Mouse (Mus musculus): Measurements from ENCODE around the gene Zfhx3. TPM values are rescaled to one million over a fixed set of nuclear protein-coding genes. Genes with fewer than 3 reads are reported as not detected.

The Zfhx3 gene
- total and polyA plus RNA-seq, 2 experiments = 1.3 to 1.5 TPM

DNA sequence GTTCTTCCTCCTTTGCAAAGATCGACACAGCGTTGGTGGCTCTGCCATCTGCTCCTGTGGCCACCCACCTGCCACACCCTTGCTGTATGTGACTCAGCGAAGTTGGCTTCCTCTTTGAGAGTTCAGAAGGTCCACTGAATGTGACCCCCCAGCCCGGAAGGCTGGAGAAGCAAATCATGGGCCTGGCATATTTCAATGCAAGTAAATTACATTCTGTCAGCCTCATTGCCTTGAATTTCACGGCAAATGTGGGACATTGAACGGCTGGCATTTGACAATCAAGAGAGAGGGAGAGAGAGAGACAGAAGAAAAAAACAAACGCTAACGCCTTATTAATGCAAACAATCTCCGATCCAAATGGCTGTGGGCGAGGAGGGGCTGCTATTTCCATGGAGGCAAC, 38.2 kb downstream of the Zfhx3 start:
- no peak for DNase-seq (ENCODE audit: extremely low read depth, low read depth, low spot score)

DNA sequence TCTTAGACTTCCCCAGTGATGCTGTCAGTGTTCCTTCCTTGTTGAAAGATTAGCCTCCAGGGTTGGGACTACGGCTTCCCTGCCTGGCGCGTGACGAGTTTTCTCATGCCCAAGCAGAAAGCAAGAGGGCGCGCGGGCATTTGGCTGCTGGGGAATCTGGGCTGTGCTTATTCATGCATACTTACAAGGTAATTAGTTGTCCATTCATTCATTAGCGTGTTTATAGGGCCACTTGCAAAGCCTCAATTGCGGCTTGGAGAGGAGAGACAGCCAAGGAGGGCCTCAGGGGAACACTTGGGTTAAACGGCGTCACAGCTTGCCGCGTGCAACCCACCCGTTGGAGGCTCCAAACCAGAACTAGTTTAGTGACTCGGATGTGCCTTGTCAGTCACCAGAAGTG, 44.2 kb downstream of the Zfhx3 start:
- Histone ChIP-seq H3K36me3 (ENCODE audit: control insufficient read depth, insufficient read depth, low read length) (no peaks in the 10 kb centered on the region), H3K4me3 (ENCODE audit: insufficient read depth, low read depth, low read length) (no peak overlapping the region), H3K4me1 (ENCODE audit: control insufficient read depth, insufficient read depth, low read length) (no peaks in the 10 kb centered on the region), H3K9ac (ENCODE audit: low read depth, low read length) (no peak overlapping the region), H3K79me2 (ENCODE audit: control insufficient read depth, insufficient read depth, low read length) (no peaks in the 10 kb centered on the region), H3K27me3 (ENCODE audit: control insufficient read depth, insufficient read depth, low read length) (no peaks in the 10 kb centered on the region), H3K27ac (replicated peaks; ENCODE audit: insufficient read depth, low read depth, low read length) (no peak overlapping the region)
- TF ChIP-seq CTCF (IDR thresholded peaks at IDR 0.05; ENCODE audit: low read depth, low read length) (no peak), POLR2A (IDR thresholded peaks at IDR 0.05; ENCODE audit: extremely low read depth, insufficient read depth, low read length) (no peak)
- 90% methylated on average over 15 of the region's 15 CpGs for WGBS
- DNase-seq (ENCODE audit: extremely low read depth, low read depth, low spot score) = no peak

More for the DNA sequence above, 38.2 kb downstream of the Zfhx3 start:
- Histone ChIP-seq H3K36me3 (ENCODE audit: control insufficient read depth, insufficient read depth, low read length) (no peaks in the 10 kb centered on the region), H3K27ac (replicated peaks; ENCODE audit: insufficient read depth, low read depth, low read length) (no peak overlapping the region), H3K79me2 (ENCODE audit: control insufficient read depth, insufficient read depth, low read length) (no peaks in the 10 kb centered on the region), H3K4me1 (ENCODE audit: control insufficient read depth, insufficient read depth, low read length) (no peaks in the 10 kb centered on the region), H3K27me3 (ENCODE audit: control insufficient read depth, insufficient read depth, low read length) (no peaks in the 10 kb centered on the region), H3K4me3 (ENCODE audit: insufficient read depth, low read depth, low read length) (no peak overlapping the region), H3K9ac (ENCODE audit: low read depth, low read length) (no peak overlapping the region)
- TF ChIP-seq CTCF (IDR thresholded peaks at IDR 0.05; ENCODE audit: low read depth, low read length) = no peak
- TF ChIP-seq POLR2A (IDR thresholded peaks at IDR 0.05; ENCODE audit: extremely low read depth, insufficient read depth, low read length) = no peak
- WGBS = 70% methylated on average over 10 of the region's 10 CpGs

DNA sequence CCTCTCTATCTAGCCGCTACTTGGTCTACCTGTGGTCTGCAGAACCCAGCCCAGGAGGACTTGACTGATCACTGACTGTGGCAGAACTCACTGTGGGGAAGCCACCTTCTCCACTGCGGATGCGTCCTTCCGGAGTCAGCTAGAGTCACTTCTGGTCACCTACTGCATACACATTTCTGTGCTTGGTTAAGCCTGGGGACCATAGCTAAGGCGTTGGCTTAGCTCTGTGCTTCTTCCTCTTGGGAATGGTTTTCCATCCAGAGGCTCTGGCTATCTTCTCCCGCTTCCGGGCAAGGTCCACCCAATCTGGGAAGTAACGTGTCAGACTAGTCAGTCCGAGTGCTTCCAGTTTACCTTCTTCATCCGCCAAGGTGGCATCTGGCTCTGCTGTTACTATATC, 56.4 kb downstream of the Zfhx3 start:
- H3K36me3 ChIP-seq (ENCODE audit: control insufficient read depth, insufficient read depth, low read length) = no peaks in the 10 kb centered on the region
- H3K27ac ChIP-seq (replicated peaks; ENCODE audit: insufficient read depth, low read depth, low read length) = no peak overlapping the region
- DNase-seq (ENCODE audit: extremely low read depth, low read depth, low spot score) = no peak
- TF ChIP-seq CTCF (IDR thresholded peaks at IDR 0.05; ENCODE audit: low read depth, low read length) = no peak
- TF ChIP-seq POLR2A (IDR thresholded peaks at IDR 0.05; ENCODE audit: extremely low read depth, insufficient read depth, low read length) = no peak
- no peak overlapping the region for H3K4me3 ChIP-seq (ENCODE audit: insufficient read depth, low read depth, low read length)
- no peak overlapping the region for H3K9ac ChIP-seq (ENCODE audit: low read depth, low read length)
- no peaks in the 10 kb centered on the region for H3K4me1 ChIP-seq (ENCODE audit: control insufficient read depth, insufficient read depth, low read length)
- 62% methylated on average over 10 of the region's 10 CpGs for WGBS
- peaks cover 2% of the 10 kb centered on the region; the same call in 1 of the 2 replicates for H3K27me3 ChIP-seq (ENCODE audit: control insufficient read depth, insufficient read depth, low read length)
- no peaks in the 10 kb centered on the region for H3K79me2 ChIP-seq (ENCODE audit: control insufficient read depth, insufficient read depth, low read length)

DNA sequence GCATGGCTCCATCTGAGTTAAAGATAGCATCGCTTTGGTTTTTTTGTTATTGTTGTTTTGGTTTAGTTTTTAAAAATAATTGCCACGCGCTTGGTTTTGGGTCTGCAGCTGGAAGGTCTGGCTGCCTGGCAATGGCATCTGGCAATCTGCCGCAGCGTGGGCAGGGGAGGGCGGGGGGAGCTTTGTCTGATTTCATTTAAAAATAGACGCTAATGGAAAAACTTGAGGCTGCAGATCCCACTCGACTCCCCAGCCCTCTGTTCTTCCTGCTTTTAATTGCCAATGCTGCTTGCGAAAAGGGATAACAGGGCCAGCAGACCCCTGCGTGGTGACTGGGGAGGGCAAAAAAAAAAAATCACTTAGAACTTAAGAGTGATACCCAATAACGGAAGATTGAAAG, 69.1 kb downstream of the Zfhx3 start:
- DNase-seq (ENCODE audit: extremely low read depth, low read depth, low spot score) = no peak
- Histone ChIP-seq H3K9ac (ENCODE audit: low read depth, low read length) (no peak overlapping the region), H3K79me2 (ENCODE audit: control insufficient read depth, insufficient read depth, low read length) (no peaks in the 10 kb centered on the region), H3K27ac (replicated peaks; ENCODE audit: insufficient read depth, low read depth, low read length) (no peak overlapping the region), H3K4me1 (ENCODE audit: control insufficient read depth, insufficient read depth, low read length) (no peaks in the 10 kb centered on the region), H3K36me3 (ENCODE audit: control insufficient read depth, insufficient read depth, low read length) (no peaks in the 10 kb centered on the region), H3K27me3 (ENCODE audit: control insufficient read depth, insufficient read depth, low read length) (no peaks in the 10 kb centered on the region), H3K4me3 (ENCODE audit: insufficient read depth, low read depth, low read length) (no peak overlapping the region)
- no peak for TF ChIP-seq CTCF (IDR thresholded peaks at IDR 0.05; ENCODE audit: low read depth, low read length)
- 85% methylated on average over 11 of the region's 11 CpGs for WGBS

DNA sequence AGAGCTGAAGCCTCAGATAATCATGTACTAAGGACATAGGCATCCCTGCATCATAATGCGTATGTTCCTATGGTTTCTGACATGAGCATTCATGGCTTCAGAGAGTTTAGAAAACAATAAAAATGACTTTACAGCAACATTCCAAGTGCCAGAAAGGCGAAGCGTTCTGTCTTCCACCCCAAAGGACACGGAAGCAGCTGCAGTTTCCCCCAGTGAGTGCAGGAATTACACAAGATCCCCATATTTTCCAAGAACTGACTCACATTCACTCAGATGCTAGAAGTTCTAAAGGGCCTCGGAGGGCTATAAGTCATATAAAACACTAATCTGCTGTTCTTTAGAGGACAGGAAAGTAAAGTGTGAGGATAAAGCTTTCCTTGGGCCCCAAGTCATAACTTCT, 75.3 kb downstream of the Zfhx3 start:
- WGBS = 89% methylated on average over 5 of the region's 5 CpGs
- no peak overlapping the region for H3K4me3 ChIP-seq (ENCODE audit: insufficient read depth, low read depth, low read length)
- H3K9ac ChIP-seq (ENCODE audit: low read depth, low read length) = no peak overlapping the region
- H3K4me1 ChIP-seq (ENCODE audit: control insufficient read depth, insufficient read depth, low read length) = no peaks in the 10 kb centered on the region
- TF ChIP-seq POLR2A (IDR thresholded peaks at IDR 0.05; ENCODE audit: extremely low read depth, insufficient read depth, low read length) = no peak
- TF ChIP-seq CTCF (IDR thresholded peaks at IDR 0.05; ENCODE audit: low read depth, low read length) = no peak
- no peaks in the 10 kb centered on the region for H3K36me3 ChIP-seq (ENCODE audit: control insufficient read depth, insufficient read depth, low read length)
- no peaks in the 10 kb centered on the region for H3K27me3 ChIP-seq (ENCODE audit: control insufficient read depth, insufficient read depth, low read length)
- H3K79me2 ChIP-seq (ENCODE audit: control insufficient read depth, insufficient read depth, low read length) = no peaks in the 10 kb centered on the region
- no peak overlapping the region for H3K27ac ChIP-seq (replicated peaks; ENCODE audit: insufficient read depth, low read depth, low read length)
- DNase-seq (ENCODE audit: extremely low read depth, low read depth, low spot score) = no peak

DNA sequence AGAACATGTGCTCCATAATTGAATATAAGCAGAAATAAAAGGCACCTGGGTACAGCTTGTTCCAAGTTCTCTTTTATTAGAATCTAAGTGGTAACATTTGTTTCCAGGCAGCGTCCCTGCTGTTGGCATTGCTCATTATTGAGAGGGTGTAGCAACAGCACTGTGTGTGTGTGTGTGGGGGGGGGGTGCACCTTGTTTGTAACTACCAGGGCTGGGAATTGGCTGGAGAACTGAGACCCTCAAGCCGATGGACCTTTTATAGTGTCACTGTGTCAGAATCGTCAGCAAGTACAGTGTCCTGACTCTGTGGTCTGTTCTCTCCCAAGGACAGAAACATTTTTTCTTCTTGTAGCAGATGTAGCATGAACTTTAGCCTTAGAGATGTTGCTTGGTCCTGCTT, 77.2 kb downstream of the Zfhx3 start:
- H3K79me2 ChIP-seq (ENCODE audit: control insufficient read depth, insufficient read depth, low read length) = no peaks in the 10 kb centered on the region
- no peak overlapping the region for H3K9ac ChIP-seq (ENCODE audit: low read depth, low read length)
- no peak overlapping the region for H3K4me3 ChIP-seq (ENCODE audit: insufficient read depth, low read depth, low read length)
- H3K4me1 ChIP-seq (ENCODE audit: control insufficient read depth, insufficient read depth, low read length) = no peaks in the 10 kb centered on the region
- DNase-seq (ENCODE audit: extremely low read depth, low read depth, low spot score) = no peak
- WGBS = 90% methylated on average over 3 of the region's 3 CpGs
- H3K27me3 ChIP-seq (ENCODE audit: control insufficient read depth, insufficient read depth, low read length) = no peaks in the 10 kb centered on the region
- no peaks in the 10 kb centered on the region for H3K36me3 ChIP-seq (ENCODE audit: control insufficient read depth, insufficient read depth, low read length)
- TF ChIP-seq POLR2A (IDR thresholded peaks at IDR 0.05; ENCODE audit: extremely low read depth, insufficient read depth, low read length) (no peak), CTCF (IDR thresholded peaks at IDR 0.05; ENCODE audit: low read depth, low read length) (no peak)
- no peak overlapping the region for H3K27ac ChIP-seq (replicated peaks; ENCODE audit: insufficient read depth, low read depth, low read length)
